Mouse (Mus musculus): Measurements from ENCODE around the gene Cdc14a. TPM values are rescaled to one million over a fixed set of nuclear protein-coding genes. Genes with fewer than 3 reads are reported as not detected.
"Not testable (repeated sequence)": the region's sequence is repeated elsewhere in the genome, so short reads cannot be mapped to it uniquely, and the experiment has no call there.

The Cdc14a gene
- total RNA-seq, 2 experiments from 2014 or later = 3.2 to 4.3 TPM

GRCm38 (mm10) chr3:116384319-116384718 lies 39.5 kb downstream of the Cdc14a start:
- intact Hi-C loops (cut with DNase I) = no loop called here
- no peak for DNase-seq (ENCODE audit: low spot score in 2 of 2)

- intact Hi-C loops (cut with DNase I) = no loop called here
- no peak for DNase-seq (ENCODE audit: low spot score in 2 of 2)
Observed at GRCm38 (mm10) chr3:116380319-116380718, 43.5 kb downstream of the Cdc14a start.

- DNase-seq (ENCODE audit: low spot score in 2 of 2) = no peak
- intact Hi-C loops (cut with DNase I) = loop anchor here (10.0 kb wide), 1 partner anchor 689 kb away; no protein-coding TSS in a partner anchor
Observed at GRCm38 (mm10) chr3:116375442-116375841, 48.4 kb downstream of the Cdc14a start.

- DNase-seq (ENCODE audit: low spot score in 2 of 2) = no peak
- intact Hi-C loops (cut with DNase I) = loop anchor here (10.0 kb wide), 1 partner anchor 690 kb away; no protein-coding TSS in a partner anchor
Observed at GRCm38 (mm10) chr3:116374486-116374885, 49.3 kb downstream of the Cdc14a start.

- DNase-seq (ENCODE audit: low spot score in 2 of 2) = no peak
- intact Hi-C loops (cut with DNase I) = loop anchor here (10.0 kb wide), 1 partner anchor 692 kb away; no protein-coding TSS in a partner anchor
Observed at GRCm38 (mm10) chr3:116373196-116373595, 50.6 kb downstream of the Cdc14a start.

GRCm38 (mm10) chr3:116368868-116369437 lies 54.9 kb downstream of the Cdc14a start:
- no peak for DNase-seq (ENCODE audit: low spot score in 2 of 2)
- intact Hi-C loops (cut with DNase I) = no loop called here

- intact Hi-C loops (cut with DNase I) = no loop called here
- DNase-seq (ENCODE audit: low spot score in 2 of 2) = no peak
Observed at GRCm38 (mm10) chr3:116366125-116366524, 57.7 kb downstream of the Cdc14a start.

GRCm38 (mm10) chr3:116361906-116362305 lies 61.9 kb downstream of the Cdc14a start:
- DNase-seq (ENCODE audit: low spot score in 2 of 2) = no peak
- intact Hi-C loops (cut with DNase I) = no loop called here

- intact Hi-C loops (cut with DNase I) = no loop called here
- no peak for DNase-seq (ENCODE audit: low spot score in 2 of 2)
Observed at GRCm38 (mm10) chr3:116361101-116361500, 62.7 kb downstream of the Cdc14a start.

GRCm38 (mm10) chr3:116357866-116358265 lies 66.0 kb downstream of the Cdc14a start:
- intact Hi-C loops (cut with DNase I) = no loop called here
- DNase-seq (ENCODE audit: low spot score in 2 of 2) = no peak

- intact Hi-C loops (cut with DNase I) = no loop called here
- no peak for DNase-seq (ENCODE audit: low spot score in 2 of 2)
Observed at GRCm38 (mm10) chr3:116357180-116357579, 66.7 kb downstream of the Cdc14a start.

GRCm38 (mm10) chr3:116355026-116355788 lies 68.6 kb downstream of the Cdc14a start:
- intact Hi-C loops (cut with DNase I) = no loop called here
- DNase-seq (ENCODE audit: low spot score in 2 of 2) = peak; percentile 26 to 50

GRCm38 (mm10) chr3:116352486-116352885 lies 71.3 kb downstream of the Cdc14a start:
- DNase-seq (ENCODE audit: low spot score in 2 of 2) = no peak

GRCm38 (mm10) chr3:116350389-116350967 lies 73.4 kb downstream of the Cdc14a start:
- intact Hi-C loops (cut with DNase I) = no loop called here
- no peak for DNase-seq (ENCODE audit: low spot score in 2 of 2)

More at GRCm38 (mm10) chr3:116352486-116352885, 71.3 kb downstream of the Cdc14a start:
- intact Hi-C loops (cut with DNase I) = no loop called here

- intact Hi-C loops (cut with DNase I); DNase-seq (ENCODE audit: low spot score in 2 of 2): not testable (repeated sequence)
Observed at GRCm38 (mm10) chr3:116347571-116347970, 76.3 kb downstream of the Cdc14a start.

- DNase-seq (ENCODE audit: low spot score in 2 of 2) = no peak
- intact Hi-C loops (cut with DNase I) = no loop called here
Observed at GRCm38 (mm10) chr3:116345245-116345644, 78.6 kb downstream of the Cdc14a start.

- intact Hi-C loops (cut with DNase I) = loop anchor here (5.0 kb wide), 2 partner anchors 80 to 145 kb away; partner anchors contain the start of gene Cdc14a
- no peak for DNase-seq (ENCODE audit: low spot score in 2 of 2)
Observed at GRCm38 (mm10) chr3:116342251-116342650, 81.6 kb downstream of the Cdc14a start.

GRCm38 (mm10) chr3:116340950-116341624 lies 82.7 kb downstream of the Cdc14a start:
- peak; percentile 71 for DNase-seq (ENCODE audit: low spot score in 2 of 2)
- intact Hi-C loops (cut with DNase I) = loop anchor here (5.0 kb wide), 2 partner anchors 81 to 146 kb away; partner anchors contain the start of gene Cdc14a

- no peak for DNase-seq (ENCODE audit: low spot score in 2 of 2)
Observed at GRCm38 (mm10) chr3:116340281-116340680, 83.6 kb downstream of the Cdc14a start.

GRCm38 (mm10) chr3:116338616-116339015 lies 85.2 kb downstream of the Cdc14a start:
- intact Hi-C loops (cut with DNase I) = no loop called here
- no peak for DNase-seq (ENCODE audit: low spot score in 2 of 2)

More at GRCm38 (mm10) chr3:116340281-116340680, 83.6 kb downstream of the Cdc14a start:
- intact Hi-C loops (cut with DNase I) = loop anchor here (5.0 kb wide), 2 partner anchors 82 to 147 kb away; partner anchors contain the start of gene Cdc14a
